Mouse (Mus musculus) bone marrow, adult 2 months (tissue): ENCODE results near the gene Ccdc78. TPM values are rescaled to one million over a fixed set of nuclear protein-coding genes. Genes with fewer than 3 reads are reported as not detected.
"Not testable (repeated sequence)": the region's sequence is repeated elsewhere in the genome, so short reads cannot be mapped to it uniquely, and the experiment has no call there.

Experiments used
- H3K27ac ChIP-seq: fragments of 200-500 bp; 2 replicates; pipeline ENCODE4 v1.5.1; 2012; ENCODE audit warnings: low read depth, mild to moderate bottlenecking, control low read depth, inconsistent platforms, low read length; ENCODE audit not compliant: control insufficient read depth, poor library complexity, insufficient read depth
- H3K4me1 ChIP-seq: fragments of 200-500 bp; 2 replicates; pipeline ENCODE4 v1.6.1; 2011; ENCODE audit warnings: low read length; ENCODE audit not compliant: control insufficient read depth, insufficient read depth
- H3K4me3 ChIP-seq: fragments of 200-500 bp; replicated peaks from 2 replicates; pipeline ENCODE3; 2011; ENCODE audit warnings: mild to moderate bottlenecking, low read depth, low read length, control low read depth; ENCODE audit not compliant: control insufficient read depth
- CTCF ChIP-seq: fragments of 200-500 bp; IDR thresholded peaks from 2 replicates; pipeline ENCODE4 v1.5.1; 2011; ENCODE audit warnings: low read length, control low read depth; ENCODE audit not compliant: control insufficient read depth, insufficient read depth
- POLR2A ChIP-seq: fragments of 200-500 bp; IDR thresholded peaks from 2 replicates; pipeline ENCODE4 v1.6.1; 2011; ENCODE audit warnings: low read depth, mild to moderate bottlenecking, control low read depth, low read length, borderline replicate concordance; ENCODE audit not compliant: control insufficient read depth
- WGBS: fragments of 180-500 bp; shearing (Covaris S2); methylation state at CpG from one replicate; pipeline ENCODE4 v1.1.7; 2018; 5-methylcytosine and 5-hydroxymethylcytosine counted together
- polyA plus RNA-seq: library from polyadenylated mRNA; stranded (reverse); fragments of >200 nt; gene quantifications from 2 replicates; pipeline ENCODE4 v1.2.4, GENCODE M21; 2011; ENCODE audit warnings: low replicate concordance; ENCODE audit not compliant: missing spikeins, insufficient read depth, insufficient read length

The Ccdc78 gene
- polyA plus RNA-seq: not detected in 2 replicates

GRCm38 (mm10) chr17:25786280-25786679, at the start of gene Ccdc78:
Gene Ccdc78, plus strand, starts transcription at chr17:25786580.
- 83% methylated on average over 3 of the region's 3 CpGs for WGBS
- Histone ChIP-seq H3K27ac (peak within 1 kb of the TSS; percentile 76), H3K4me1 (peaks cover 2% of the 10 kb centered on the region), H3K4me3 (peak within 1 kb of the TSS; percentile 94)
- TF ChIP-seq CTCF (no peak), POLR2A (no peak)

- 65% methylated on average over 7 of the region's 7 CpGs for WGBS
- no peak for TF ChIP-seq CTCF
- no peak overlapping the region for H3K4me3 ChIP-seq
Measured at GRCm38 (mm10) chr17:25738861-25739260, 47.5 kb upstream of the Ccdc78 start.

GRCm38 (mm10) chr17:25741471-25741870, 44.9 kb upstream of the Ccdc78 start:
- not testable (repeated sequence) for H3K4me3 ChIP-seq, H3K27ac ChIP-seq, H3K4me1 ChIP-seq
- WGBS: 73% methylated on average over 12 of the region's 12 CpGs

More at GRCm38 (mm10) chr17:25738861-25739260, 47.5 kb upstream of the Ccdc78 start:
- no peaks in the 10 kb centered on the region for H3K4me1 ChIP-seq
- H3K27ac ChIP-seq: no peak overlapping the region

GRCm38 (mm10) chr17:25743831-25744230, 42.5 kb upstream of the Ccdc78 start:
- TF ChIP-seq POLR2A: no peak
- TF ChIP-seq CTCF: no peak
- no peak overlapping the region for H3K4me3 ChIP-seq
- no peaks in the 10 kb centered on the region for H3K4me1 ChIP-seq
- 86% methylated on average over 9 of the region's 9 CpGs for WGBS
- H3K27ac ChIP-seq: no peak overlapping the region

- TF ChIP-seq POLR2A (no peak), CTCF (no peak)
- 70% methylated on average over 10 of the region's 10 CpGs for WGBS
- Histone ChIP-seq H3K27ac (no peak overlapping the region), H3K4me1 (no peaks in the 10 kb centered on the region), H3K4me3 (no peak overlapping the region)
Measured at GRCm38 (mm10) chr17:25744311-25744710, 42.1 kb upstream of the Ccdc78 start.

- TF ChIP-seq CTCF (no peak), POLR2A (no peak)
- H3K4me3 ChIP-seq: no peak overlapping the region
- no peak overlapping the region for H3K27ac ChIP-seq
- no peaks in the 10 kb centered on the region for H3K4me1 ChIP-seq
- 79% methylated on average over 4 of the region's 4 CpGs for WGBS
Measured at GRCm38 (mm10) chr17:25748238-25748637, 38.1 kb upstream of the Ccdc78 start.

GRCm38 (mm10) chr17:25749314-25749713, 37.1 kb upstream of the Ccdc78 start:
- H3K27ac ChIP-seq: no peak overlapping the region
- 75% methylated on average over 6 of the region's 6 CpGs for WGBS
- H3K4me1 ChIP-seq: no peaks in the 10 kb centered on the region
- no peak for TF ChIP-seq CTCF
- no peak for TF ChIP-seq POLR2A
- H3K4me3 ChIP-seq: no peak overlapping the region

- Histone ChIP-seq H3K27ac (no peak overlapping the region), H3K4me1 (no peaks in the 10 kb centered on the region), H3K4me3 (no peak overlapping the region)
- no peak for TF ChIP-seq CTCF
- no peak for TF ChIP-seq POLR2A
- 38% methylated on average over 5 of the region's 5 CpGs for WGBS
Measured at GRCm38 (mm10) chr17:25751446-25751845, 34.9 kb upstream of the Ccdc78 start.

GRCm38 (mm10) chr17:25754241-25754640, 32.1 kb upstream of the Ccdc78 start, which contains the start of gene Msln:
Gene Msln, minus strand, starts transcription at chr17:25754378.
- 83% methylated on average over 9 of the region's 9 CpGs for WGBS
- TF ChIP-seq CTCF (no peak), POLR2A (no peak)
- H3K27ac ChIP-seq: no peak within 1 kb of the TSS

GRCm38 (mm10) chr17:25755086-25755485, 31.3 kb upstream of the Ccdc78 start:
- Histone ChIP-seq H3K27ac (no peak overlapping the region), H3K4me3 (no peak overlapping the region), H3K4me1 (no peaks in the 10 kb centered on the region)
- WGBS: 72% methylated on average over 4 of the region's 4 CpGs
- TF ChIP-seq POLR2A (no peak), CTCF (no peak)

More at GRCm38 (mm10) chr17:25754241-25754640, 32.1 kb upstream of the Ccdc78 start, which contains the start of gene Msln:
- Histone ChIP-seq H3K4me3 (no peak within 1 kb of the TSS), H3K4me1 (no peaks in the 10 kb centered on the region)
